Mouse (Mus musculus) limb, embryonic 12.5 days (tissue): Measurements from ENCODE around the gene Atad3a. TPM values are rescaled to one million over a fixed set of nuclear protein-coding genes. Genes with fewer than 3 reads are reported as not detected.
A peak's percentile ranks its signal among the peaks of the same experiment; 100 is the strongest.
"Not testable (repeated sequence)": the region's sequence is repeated elsewhere in the genome, so short reads cannot be mapped to it uniquely, and the experiment has no call there.

Source experiments
- ATAC-seq: fragments of 200-750 bp; cut with Nextera tagmentation; 2 replicates; pipeline ENCODE4 v1.8.0; 2017; ENCODE audit warnings: low read depth, moderate TSS enrichment; ENCODE audit not compliant: insufficient number of reproducible peaks, insufficient read depth, low FRiP score, low TSS enrichment
- H3K27ac ChIP-seq: fragments of 300-500 bp; sonication (generic); 2 replicates; pipeline ENCODE4 v1.5.1; 2016; ENCODE audit warnings: mild to moderate bottlenecking, moderate library complexity
- H3K27me3 ChIP-seq: fragments of 300-500 bp; sonication (generic); 2 replicates; pipeline ENCODE4 v1.6.1; 2016; ENCODE audit warnings: mild to moderate bottlenecking, moderate library complexity
- H3K36me3 ChIP-seq: fragments of 300-500 bp; sonication (generic); 2 replicates; pipeline ENCODE4 v1.6.1; 2016; ENCODE audit warnings: mild to moderate bottlenecking, moderate library complexity
- H3K4me1 ChIP-seq: fragments of 300-500 bp; sonication (generic); replicated peaks from 2 replicates; pipeline ENCODE4 v1.6.1; 2016
- H3K4me2 ChIP-seq: fragments of 300-500 bp; sonication (generic); 2 replicates; pipeline ENCODE4 v1.6.1; 2016; ENCODE audit warnings: mild to moderate bottlenecking, moderate library complexity
- H3K4me3 ChIP-seq: fragments of 300-500 bp; sonication (generic); replicated peaks from 2 replicates; pipeline ENCODE4 v1.5.1; 2016; ENCODE audit warnings: mild to moderate bottlenecking
- H3K9ac ChIP-seq: fragments of 300-500 bp; sonication (generic); replicated peaks from 2 replicates; pipeline ENCODE4 v1.6.1; 2016; ENCODE audit warnings: mild to moderate bottlenecking, moderate library complexity
- H3K9me3 ChIP-seq: fragments of 300-500 bp; sonication (generic); 2 replicates; pipeline ENCODE4 v1.6.1; 2016; ENCODE audit warnings: mild to moderate bottlenecking, moderate library complexity
- WGBS: fragments of 180-500 bp; shearing (Covaris S2); methylation state at CpG from one replicate; pipeline ENCODE4 v1.1.7; 2016; 5-methylcytosine and 5-hydroxymethylcytosine counted together
- polyA plus RNA-seq: library from polyadenylated mRNA; unstranded; fragments of >200 nt; fragmentation: Nextera tagmentation; extraction: Ambion mirVana; gene quantifications from 2 replicates; pipeline ENCODE4 v1.2.1, GENCODE M21; 2016

Atad3a gene
- polyA plus RNA-seq, 1 experiment from 2014 or later, result 108 TPM

GRCm38 (mm10) chr4:155759862-155760612 lies 856 bp downstream of the Atad3a start:
- ATAC-seq, result no peak; the same call in 1 of the 2 replicates
- Histone ChIP-seq H3K4me2 (peak overlapping the region; percentile 97), H3K4me1 (peaks cover 27% of the 10 kb centered on the region), H3K9me3 (no peaks in the 10 kb centered on the region), H3K9ac (peak overlapping the region; percentile 76), H3K36me3 (peaks cover 31% of the 10 kb centered on the region), H3K27ac (no peak overlapping the region), H3K4me3 (peak overlapping the region; percentile 89), H3K27me3 (no peaks in the 10 kb centered on the region)
- WGBS, result 3% methylated on average over 10 of the region's 10 CpGs

GRCm38 (mm10) chr4:155757011-155757410 lies 3.9 kb downstream of the Atad3a start:
- Histone ChIP-seq H3K4me2 (no peak overlapping the region), H3K4me3 (no peak overlapping the region), H3K36me3 (peaks cover 58% of the 10 kb centered on the region), H3K27ac (no peak overlapping the region), H3K4me1 (peaks cover 26% of the 10 kb centered on the region), H3K9ac (no peak overlapping the region), H3K27me3 (no peaks in the 10 kb centered on the region), H3K9me3 (no peaks in the 10 kb centered on the region)
- ATAC-seq, result no peak
- WGBS, result 95% methylated on average over 12 of the region's 12 CpGs

GRCm38 (mm10) chr4:155746575-155747490 lies 14.1 kb downstream of the Atad3a start:
- Histone ChIP-seq H3K27me3 (no peaks in the 10 kb centered on the region), H3K4me3 (no peak overlapping the region), H3K4me1 (no peaks in the 10 kb centered on the region), H3K9ac (no peak overlapping the region), H3K27ac (no peak overlapping the region), H3K36me3 (peaks cover 99% of the 10 kb centered on the region), H3K4me2 (no peak overlapping the region), H3K9me3 (no peaks in the 10 kb centered on the region)
- no peak for ATAC-seq
- WGBS, result 90% methylated on average over 17 of the region's 17 CpGs

DNA sequence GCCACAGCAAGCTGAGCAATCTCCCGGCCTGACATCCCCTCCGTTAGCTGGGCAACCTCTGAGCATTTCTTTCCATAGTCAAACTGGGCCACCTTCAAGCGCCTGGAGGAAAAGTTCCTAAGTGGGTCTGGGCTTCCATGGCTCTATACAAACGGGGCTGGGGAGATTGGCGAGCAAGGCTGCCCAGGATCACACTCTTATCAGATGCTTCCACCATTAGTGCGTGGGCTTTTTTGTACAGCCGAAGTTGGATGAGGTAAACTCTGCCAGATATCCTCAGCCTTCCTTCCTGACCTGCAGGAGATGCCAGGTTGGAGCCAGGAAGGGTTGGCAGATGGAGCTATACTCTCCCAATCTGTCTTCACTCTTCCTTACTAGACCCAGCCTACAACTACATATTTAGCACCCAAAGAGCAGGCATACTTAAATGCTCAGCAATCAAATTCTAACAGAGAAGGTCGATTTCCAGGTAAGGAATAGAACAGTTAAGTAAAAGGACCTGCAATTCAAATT lies 14.8 kb downstream of the Atad3a start:
- Histone ChIP-seq H3K27ac (no peak overlapping the region), H3K4me3 (no peak overlapping the region), H3K27me3 (no peaks in the 10 kb centered on the region), H3K4me2 (no peak overlapping the region), H3K9ac (no peak overlapping the region), H3K4me1 (no peaks in the 10 kb centered on the region), H3K9me3 (no peaks in the 10 kb centered on the region), H3K36me3 (peaks cover 99% of the 10 kb centered on the region)
- ATAC-seq, result no peak
- WGBS, result 89% methylated on average over 8 of the region's 8 CpGs

DNA sequence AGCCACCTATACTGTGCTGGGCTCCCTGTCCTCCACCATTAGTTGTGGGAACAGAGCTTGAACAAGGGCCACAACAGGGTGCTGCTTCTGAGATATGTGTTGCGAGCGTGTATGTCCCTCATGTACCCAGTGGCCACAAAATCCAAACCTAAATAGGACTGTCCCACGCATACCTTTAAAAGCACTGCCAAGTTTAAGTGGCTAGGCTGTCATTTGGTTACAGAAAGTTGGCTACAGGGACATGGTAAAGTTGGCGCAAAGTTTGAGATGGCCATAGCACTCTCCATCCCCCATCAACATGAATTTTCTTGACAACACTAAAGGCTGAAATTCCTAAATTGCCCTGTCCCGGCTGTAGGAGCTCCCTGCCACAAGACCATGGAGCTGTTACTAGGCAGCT lies 15.8 kb downstream of the Atad3a start:
- peaks cover 99% of the 10 kb centered on the region for H3K36me3 ChIP-seq
- WGBS, result 89% methylated on average over 5 of the region's 5 CpGs

GRCm38 (mm10) chr4:155744474-155744873 lies 16.4 kb downstream of the Atad3a start:
- H3K4me2 ChIP-seq, result no peak overlapping the region
- peaks cover 99% of the 10 kb centered on the region for H3K36me3 ChIP-seq
- H3K4me3 ChIP-seq, result no peak overlapping the region
- ATAC-seq, result no peak
- no peaks in the 10 kb centered on the region for H3K4me1 ChIP-seq
- WGBS, result 91% methylated on average over 8 of the region's 8 CpGs
- no peaks in the 10 kb centered on the region for H3K27me3 ChIP-seq
- H3K27ac ChIP-seq, result no peak overlapping the region
- H3K9me3 ChIP-seq, result no peaks in the 10 kb centered on the region
- no peak overlapping the region for H3K9ac ChIP-seq

More for the DNA sequence above, 15.8 kb downstream of the Atad3a start:
- ATAC-seq, result no peak
- H3K27me3 ChIP-seq, result no peaks in the 10 kb centered on the region
- H3K9me3 ChIP-seq, result no peaks in the 10 kb centered on the region
- no peaks in the 10 kb centered on the region for H3K4me1 ChIP-seq
- no peak overlapping the region for H3K4me3 ChIP-seq
- 0 out of 2 replicates have a peak overlapping the region, but pooled peaks have one; percentile 12 for H3K9ac ChIP-seq
- no peak overlapping the region for H3K27ac ChIP-seq
- no peak overlapping the region for H3K4me2 ChIP-seq

- H3K9ac ChIP-seq, result no peak overlapping the region
- peaks cover 97% of the 10 kb centered on the region for H3K36me3 ChIP-seq
- H3K4me1 ChIP-seq, result no peaks in the 10 kb centered on the region
- no peaks in the 10 kb centered on the region for H3K27me3 ChIP-seq
- ATAC-seq, result no peak
- H3K4me2 ChIP-seq, result no peak overlapping the region
- no peaks in the 10 kb centered on the region for H3K9me3 ChIP-seq
- no peak overlapping the region for H3K4me3 ChIP-seq
- H3K27ac ChIP-seq, result no peak overlapping the region
- WGBS, result 95% methylated on average over 5 of the region's 5 CpGs
Measured at GRCm38 (mm10) chr4:155742684-155743083, 18.2 kb downstream of the Atad3a start.

GRCm38 (mm10) chr4:155740681-155741080 lies 20.2 kb downstream of the Atad3a start:
- H3K9me3 ChIP-seq, H3K4me1 ChIP-seq, H3K27ac ChIP-seq, H3K4me2 ChIP-seq, ATAC-seq, H3K27me3 ChIP-seq, H3K4me3 ChIP-seq, H3K9ac ChIP-seq: not testable (repeated sequence)
- WGBS, result 90% methylated on average over 10 of the region's 10 CpGs
- H3K36me3 ChIP-seq, result peaks cover 91% of the 10 kb centered on the region

GRCm38 (mm10) chr4:155739741-155740636 lies 20.9 kb downstream of the Atad3a start:
- Histone ChIP-seq H3K36me3 (peaks cover 84% of the 10 kb centered on the region), H3K27ac (no peak overlapping the region), H3K4me2 (no peak overlapping the region), H3K9ac (no peak overlapping the region), H3K27me3 (no peaks in the 10 kb centered on the region), H3K4me1 (peaks cover 10% of the 10 kb centered on the region), H3K4me3 (no peak overlapping the region), H3K9me3 (no peaks in the 10 kb centered on the region)
- no peak for ATAC-seq
- 79% methylated on average over 37 of the region's 37 CpGs for WGBS

- Histone ChIP-seq H3K4me3 (no peak overlapping the region), H3K4me2 (no peak overlapping the region), H3K36me3 (peaks cover 75% of the 10 kb centered on the region), H3K4me1 (peaks cover 12% of the 10 kb centered on the region), H3K27ac (no peak overlapping the region), H3K9ac (no peak overlapping the region), H3K9me3 (no peaks in the 10 kb centered on the region), H3K27me3 (no peaks in the 10 kb centered on the region)
- ATAC-seq, result no peak
- 78% methylated on average over 6 of the region's 6 CpGs for WGBS
Measured at GRCm38 (mm10) chr4:155739152-155739551, 21.7 kb downstream of the Atad3a start.
